Mouse (Mus musculus): Measurements from ENCODE around the gene Sez6l2. TPM values are rescaled to one million over a fixed set of nuclear protein-coding genes. Genes with fewer than 3 reads are reported as not detected.

The Sez6l2 gene
- polyA plus RNA-seq, 1 experiment = 0.10 TPM

GRCm38 (mm10) chr7:126988816-126989215 is 38.5 kb downstream of the Sez6l2 start:
- Histone ChIP-seq H3K4me2 (ENCODE audit: low read depth) (no peak overlapping the region), H3K79me2 (ENCODE audit: control insufficient read depth, insufficient read depth) (no peaks in the 10 kb centered on the region), H3K27me3 (ENCODE audit: control insufficient read depth, insufficient read depth, insufficient read length) (no peaks in the 10 kb centered on the region), H3K4me3 (no peak overlapping the region), H3ac (ENCODE audit: control insufficient read depth, insufficient read length) (no peak overlapping the region), H3K36me3 (ENCODE audit: control insufficient read depth, insufficient read depth) (no peaks in the 10 kb centered on the region)
- TF ChIP-seq SRF (IDR thresholded peaks at IDR 0.05; ENCODE audit: control insufficient read depth, insufficient read length, low read depth) (no peak), MYOD1 (IDR thresholded peaks at IDR 0.05; ENCODE audit: control insufficient read depth in 1 of 3, insufficient read length in 2 of 3, low read depth in 2 of 3) (no peak), POLR2AphosphoS2 (IDR thresholded peaks at IDR 0.05; ENCODE audit: insufficient read length, low read depth) (no peak), MYOG (IDR thresholded peaks at IDR 0.05; ENCODE audit: control insufficient read depth in 1 of 3, insufficient read depth in 1 of 3, insufficient read length in 2 of 3, low read depth in 2 of 3) (no peak), TCF12 (IDR thresholded peaks at IDR 0.05; ENCODE audit: insufficient read depth, poor library complexity, severe bottlenecking) (no peak), E2F4 (IDR thresholded peaks at IDR 0.05; ENCODE audit: insufficient read depth) (no peak), USF1 (IDR thresholded peaks at IDR 0.05; ENCODE audit: low read depth) (no peak), TCF3 (IDR thresholded peaks at IDR 0.05; ENCODE audit: insufficient read length, low read depth) (no peak), POLR2A (IDR thresholded peaks at IDR 0.05; ENCODE audit: insufficient read length, low read depth) (no peak), REST (IDR thresholded peaks at IDR 0.05; ENCODE audit: insufficient read depth, insufficient read length) (no peak), MAX (IDR thresholded peaks at IDR 0.05; ENCODE audit: low read depth) (no peak), CEBPB (IDR thresholded peaks at IDR 0.05; ENCODE audit: insufficient read depth, poor library complexity, severe bottlenecking) (no peak)

- no peaks in the 10 kb centered on the region for H3K27me3 ChIP-seq (ENCODE audit: control insufficient read depth, insufficient read depth, insufficient read length)
- H3ac ChIP-seq (ENCODE audit: control insufficient read depth, insufficient read length) = no peak overlapping the region
- TF ChIP-seq TCF12 (IDR thresholded peaks at IDR 0.05; ENCODE audit: insufficient read depth, poor library complexity, severe bottlenecking) = no peak
- no peak for TF ChIP-seq CEBPB (IDR thresholded peaks at IDR 0.05; ENCODE audit: insufficient read depth, poor library complexity, severe bottlenecking)
- TF ChIP-seq SRF (IDR thresholded peaks at IDR 0.05; ENCODE audit: control insufficient read depth, insufficient read length, low read depth) = no peak
- TF ChIP-seq MAX (IDR thresholded peaks at IDR 0.05; ENCODE audit: low read depth) = no peak
- TF ChIP-seq POLR2A (IDR thresholded peaks at IDR 0.05; ENCODE audit: insufficient read length, low read depth) = no peak
- no peak for TF ChIP-seq REST (IDR thresholded peaks at IDR 0.05; ENCODE audit: insufficient read depth, insufficient read length)
- TF ChIP-seq TCF3 (IDR thresholded peaks at IDR 0.05; ENCODE audit: insufficient read length, low read depth) = no peak
- TF ChIP-seq E2F4 (IDR thresholded peaks at IDR 0.05; ENCODE audit: insufficient read depth) = no peak
- no peak for TF ChIP-seq MYOG (IDR thresholded peaks at IDR 0.05; ENCODE audit: control insufficient read depth in 1 of 3, insufficient read depth in 1 of 3, insufficient read length in 2 of 3, low read depth in 2 of 3)
- TF ChIP-seq POLR2AphosphoS2 (IDR thresholded peaks at IDR 0.05; ENCODE audit: insufficient read length, low read depth) = no peak
- no peak for TF ChIP-seq USF1 (IDR thresholded peaks at IDR 0.05; ENCODE audit: low read depth)
- TF ChIP-seq MYOD1 (IDR thresholded peaks at IDR 0.05; ENCODE audit: control insufficient read depth in 1 of 3, insufficient read length in 2 of 3, low read depth in 2 of 3) = no peak
- H3K4me2 ChIP-seq (ENCODE audit: low read depth) = no peak overlapping the region
- no peak overlapping the region for H3K4me3 ChIP-seq
- H3K36me3 ChIP-seq (ENCODE audit: control insufficient read depth, insufficient read depth) = peaks cover 5% of the 10 kb centered on the region
- no peaks in the 10 kb centered on the region for H3K79me2 ChIP-seq (ENCODE audit: control insufficient read depth, insufficient read depth)
Observed at GRCm38 (mm10) chr7:126996449-126996848, 46.1 kb downstream of the Sez6l2 start.

GRCm38 (mm10) chr7:126999568-126999967 is 49.2 kb downstream of the Sez6l2 start:
- H3K36me3 ChIP-seq (ENCODE audit: control insufficient read depth, insufficient read depth) = peaks cover 5% of the 10 kb centered on the region
- H3K4me2 ChIP-seq (ENCODE audit: low read depth) = no peak overlapping the region
- H3ac ChIP-seq (ENCODE audit: control insufficient read depth, insufficient read length) = no peak overlapping the region
- H3K4me3 ChIP-seq = no peak overlapping the region
- H3K27me3 ChIP-seq (ENCODE audit: control insufficient read depth, insufficient read depth, insufficient read length) = no peaks in the 10 kb centered on the region
- TF ChIP-seq CEBPB (IDR thresholded peaks at IDR 0.05; ENCODE audit: insufficient read depth, poor library complexity, severe bottlenecking) (no peak), MYOG (IDR thresholded peaks at IDR 0.05; ENCODE audit: control insufficient read depth in 1 of 3, insufficient read depth in 1 of 3, insufficient read length in 2 of 3, low read depth in 2 of 3) (no peak), SRF (IDR thresholded peaks at IDR 0.05; ENCODE audit: control insufficient read depth, insufficient read length, low read depth) (no peak), TCF12 (IDR thresholded peaks at IDR 0.05; ENCODE audit: insufficient read depth, poor library complexity, severe bottlenecking) (no peak), TCF3 (IDR thresholded peaks at IDR 0.05; ENCODE audit: insufficient read length, low read depth) (no peak), MAX (IDR thresholded peaks at IDR 0.05; ENCODE audit: low read depth) (no peak), USF1 (IDR thresholded peaks at IDR 0.05; ENCODE audit: low read depth) (no peak)
- no peaks in the 10 kb centered on the region for H3K79me2 ChIP-seq (ENCODE audit: control insufficient read depth, insufficient read depth)

- no peaks in the 10 kb centered on the region for H3K36me3 ChIP-seq (ENCODE audit: control insufficient read depth, insufficient read depth)
- peaks cover 6% of the 10 kb centered on the region for H3K79me2 ChIP-seq (ENCODE audit: control insufficient read depth, insufficient read depth)
- H3K4me2 ChIP-seq (ENCODE audit: low read depth) = no peak overlapping the region
- TF ChIP-seq POLR2A (IDR thresholded peaks at IDR 0.05; ENCODE audit: insufficient read length, low read depth) (no peak), TCF12 (IDR thresholded peaks at IDR 0.05; ENCODE audit: insufficient read depth, poor library complexity, severe bottlenecking) (no peak), USF1 (IDR thresholded peaks at IDR 0.05; ENCODE audit: low read depth) (no peak), TCF3 (IDR thresholded peaks at IDR 0.05; ENCODE audit: insufficient read length, low read depth) (no peak), POLR2AphosphoS2 (IDR thresholded peaks at IDR 0.05; ENCODE audit: insufficient read length, low read depth) (no peak), MYOG (IDR thresholded peaks at IDR 0.05; ENCODE audit: control insufficient read depth in 1 of 3, insufficient read depth in 1 of 3, insufficient read length in 2 of 3, low read depth in 2 of 3) (no peak), REST (IDR thresholded peaks at IDR 0.05; ENCODE audit: insufficient read depth, insufficient read length) (no peak), CEBPB (IDR thresholded peaks at IDR 0.05; ENCODE audit: insufficient read depth, poor library complexity, severe bottlenecking) (no peak), E2F4 (IDR thresholded peaks at IDR 0.05; ENCODE audit: insufficient read depth) (no peak)
- H3ac ChIP-seq (ENCODE audit: control insufficient read depth, insufficient read length) = no peak overlapping the region
- no peak overlapping the region for H3K4me3 ChIP-seq
- no peaks in the 10 kb centered on the region for H3K27me3 ChIP-seq (ENCODE audit: control insufficient read depth, insufficient read depth, insufficient read length)
Observed at GRCm38 (mm10) chr7:127003620-127004019, 53.3 kb downstream of the Sez6l2 start.
